In genomic region chr9:21265000-21265561, GRCm38 (mm10) we compare ENCODE assay signal across 8 mouse cellular contexts. TPM values are rescaled to one million over a fixed set of nuclear protein-coding genes. Genes with fewer than 3 reads are reported as not detected.
DNase-seq lines count a peak whose midpoint lies in the region; ATAC-seq lines count a peak whose summit lies in the region.

Gene Atg4d, plus strand, starts transcription at chr9:21265293.

- peak within 1 kb of the TSS; percentile 70 to 86 for H3K4me3 ChIP-seq in heart, embryonic 14.5 days (ENCODE audit: control insufficient read depth in 1 of 2, insufficient read depth in 1 of 2, low read depth in 1 of 2, low read length in 2 of 2)
- H3K4me3 ChIP-seq in liver, embryonic 13.5 days (replicated peaks): peak within 1 kb of the TSS; percentile 97
- peak within 1 kb of the TSS; percentile 77 for H3K4me3 ChIP-seq in stomach, embryonic 16.5 days (replicated peaks; ENCODE audit: low read length)

- under 1% methylated on average over 49 of the region's 49 CpGs for WGBS in heart, embryonic 14.5 days
- WGBS in liver, embryonic 13.5 days (ENCODE audit: insufficient replicate concordance): under 1% methylated on average over 49 of the region's 49 CpGs
- WGBS in stomach, embryonic 16.5 days: under 1% methylated on average over 49 of the region's 49 CpGs

- H3K9ac ChIP-seq in heart, embryonic 14.5 days (ENCODE audit: low read length): peak within 1 kb of the TSS; percentile 91
- peak within 1 kb of the TSS; percentile 97 for H3K9ac ChIP-seq in liver, embryonic 13.5 days
- peak within 1 kb of the TSS; percentile 89 for H3K9ac ChIP-seq in stomach, embryonic 16.5 days (ENCODE audit: low read length)

- peaks cover 37% of the 10 kb centered on the region for H3K36me3 ChIP-seq in heart, embryonic 14.5 days (ENCODE audit: control insufficient read depth, insufficient read depth, low read length)
- peaks cover 39% of the 10 kb centered on the region for H3K36me3 ChIP-seq in liver, embryonic 13.5 days
- H3K36me3 ChIP-seq in stomach, embryonic 16.5 days (ENCODE audit: control insufficient read depth, insufficient read depth, low read length): peaks cover 7% of the 10 kb centered on the region; the same call in 1 of the 2 replicates

- peak; percentile 99 for DNase-seq in c-Kit-negative CD71-positive TER-119-positive erythroid progenitor cells, embryonic 14.5 days (ENCODE audit: low read depth, low spot score)
- DNase-seq in fibroblast of lung, adult 2 months (ENCODE audit: low read depth): peak; percentile 96
- DNase-seq in kidney, postnatal 14 days: peak; percentile 99
- DNase-seq in liver, embryonic 13.5 days: peak; percentile 100
- peak; percentile 98 for DNase-seq in neural tube, embryonic 10.5 days (ENCODE audit: extremely low spot score, low spot score)

- H3K4me2 ChIP-seq in heart, embryonic 14.5 days (ENCODE audit: low read length): peak within 1 kb of the TSS; percentile 70
- H3K4me2 ChIP-seq in liver, embryonic 13.5 days: peak within 1 kb of the TSS; percentile 88
- H3K4me2 ChIP-seq in stomach, embryonic 16.5 days (ENCODE audit: low read depth, low read length): peak within 1 kb of the TSS; percentile 57

- H3K9me3 ChIP-seq in heart, embryonic 14.5 days (ENCODE audit: control insufficient read depth, low read length): no peaks in the 10 kb centered on the region
- H3K9me3 ChIP-seq in liver, embryonic 13.5 days (replicated peaks): no peaks in the 10 kb centered on the region
- H3K9me3 ChIP-seq in stomach, embryonic 16.5 days (replicated peaks; ENCODE audit: control insufficient read depth, low read length): no peaks in the 10 kb centered on the region

- H3K27me3 ChIP-seq in heart, embryonic 14.5 days (ENCODE audit: control insufficient read depth, insufficient read depth, low read length): no peaks in the 10 kb centered on the region
- no peaks in the 10 kb centered on the region for H3K27me3 ChIP-seq in liver, embryonic 13.5 days
- H3K27me3 ChIP-seq in stomach, embryonic 16.5 days (ENCODE audit: control insufficient read depth, insufficient read depth, low read length): no peaks in the 10 kb centered on the region

- peak; percentile 98 for ATAC-seq in CD4-positive, CD25-positive, alpha-beta regulatory T cell, adult 4 months
- ATAC-seq in heart, embryonic 14.5 days (ENCODE audit: insufficient number of reproducible peaks, insufficient read depth, low FRiP score, low read depth): peak; percentile 98
- ATAC-seq in liver, embryonic 13.5 days (ENCODE audit: low read depth): peak; percentile 90
- ATAC-seq in stomach, embryonic 16.5 days (ENCODE audit: insufficient read depth, low FRiP score): peak; percentile 99

- peaks cover 7 to 24% of the 10 kb centered on the region in 2 experiments for H3K4me1 ChIP-seq in heart, embryonic 14.5 days (ENCODE audit: control insufficient read depth in 2 of 2, insufficient read depth in 2 of 2, low read length in 2 of 2)
- peaks cover 69% of the 10 kb centered on the region for H3K4me1 ChIP-seq in liver, embryonic 13.5 days (replicated peaks)
- peaks cover 19% of the 10 kb centered on the region for H3K4me1 ChIP-seq in stomach, embryonic 16.5 days (ENCODE audit: control insufficient read depth, insufficient read depth, low read length)

- peak within 1 kb of the TSS; percentile 72 to 77 for H3K27ac ChIP-seq in heart, embryonic 14.5 days (replicated peaks in 1 of 2; ENCODE audit: control insufficient read depth in 1 of 2, insufficient read depth in 1 of 2, low read depth in 2 of 2, low read length in 2 of 2)
- H3K27ac ChIP-seq in liver, embryonic 13.5 days: peak within 1 kb of the TSS; percentile 100
- peak within 1 kb of the TSS; percentile 79 for H3K27ac ChIP-seq in stomach, embryonic 16.5 days (ENCODE audit: low read length)

RNA-seq across cellular contexts. Expression of gene Atg4d, which starts in this region (rescaled TPM):
- 10 to 100 TPM; 25.3 to 29.8 TPM for polyA plus RNA-seq in CD4-positive, CD25-positive, alpha-beta regulatory T cell, adult 4 months (2017; shearing (Covaris generic))
- 47.2 and 51.4 TPM in 2 replicates for polyA plus RNA-seq in heart, embryonic 14.5 days (2014; fragmentation: Nextera tagmentation; extraction: Ambion mirVana)
- 85.5 and 86.2 TPM in 2 replicates for polyA plus RNA-seq in liver, embryonic 13.5 days (2015; fragmentation: Nextera tagmentation; extraction: Ambion mirVana)
- 53.3 and 55.7 TPM in 2 replicates for polyA plus RNA-seq in stomach, embryonic 16.5 days (2015; fragmentation: Nextera tagmentation; extraction: Ambion mirVana)

Comparison
In these comparisons a context has a peak if more than half of its experiments do, and no peak if none do; other contexts are left out.
1. Peak in every context shown above with its lines: DNase-seq, ATAC-seq, H3K4me3 ChIP-seq and H3K27ac ChIP-seq.